Mouse (Mus musculus): ENCODE results near the gene Fignl1.

GRCm38 (mm10) chr11:11821387-11821975 is 12.7 kb upstream of the Fignl1 start:
- TF ChIP-seq CTCF (IDR thresholded peaks at IDR 0.05; ENCODE audit: borderline replicate concordance, insufficient read depth, low read length) (no peak), POLR2A (IDR thresholded peaks at IDR 0.05; ENCODE audit: low read depth, low read length) (0 out of 2 replicates have a peak, but pooled peaks have one; percentile 22)

Measured in embryonic fibroblast, embryonic 13.5 days (primary cell).